Mouse (Mus musculus): ENCODE data around the gene Ergic2. TPM values are rescaled to one million over a fixed set of nuclear protein-coding genes. Genes with fewer than 3 reads are reported as not detected.

Gene Ergic2
- total and polyA plus RNA-seq, 2 experiments from 2014 or later, result 125 to 177 TPM

- no peaks in the 10 kb centered on the region for H3K4me1 ChIP-seq (ENCODE audit: insufficient read depth)
- 85% methylated on average over 1 of the region's 1 CpGs for WGBS
- no peak overlapping the region for H3K9ac ChIP-seq
Measured at GRCm38 (mm10) chr6:148239311-148239710, 27.1 kb upstream of the Ergic2 start.

GRCm38 (mm10) chr6:148237453-148237852, 25.3 kb upstream of the Ergic2 start:
- TF ChIP-seq CTCF (IDR thresholded peaks at IDR 0.05; ENCODE audit: low read depth), result no peak
- Histone ChIP-seq H3K4me1 (ENCODE audit: insufficient read depth) (no peaks in the 10 kb centered on the region), H3K4me2 (ENCODE audit: low read depth) (no peak overlapping the region), H3K36me3 (ENCODE audit: insufficient read depth) (no peaks in the 10 kb centered on the region), H3K4me3 (ENCODE audit: low read depth, low read length) (no peak overlapping the region), H3K27ac (ENCODE audit: low read depth, low read length) (no peak overlapping the region), H3K27me3 (ENCODE audit: insufficient read depth, low read length) (no peaks in the 10 kb centered on the region), H3K9ac (no peak overlapping the region), H3K9me3 (ENCODE audit: low read length) (no peaks in the 10 kb centered on the region)
- DNase-seq, result no peak
- WGBS, result 54% methylated on average over 5 of the region's 5 CpGs
- no peak for ATAC-seq

More at GRCm38 (mm10) chr6:148239311-148239710, 27.1 kb upstream of the Ergic2 start:
- DNase-seq (no peak), ATAC-seq (no peak)
- no peak overlapping the region for H3K4me3 ChIP-seq (ENCODE audit: low read depth, low read length)
- H3K36me3 ChIP-seq (ENCODE audit: insufficient read depth), result peaks cover 3% of the 10 kb centered on the region
- H3K27me3 ChIP-seq (ENCODE audit: insufficient read depth, low read length), result no peaks in the 10 kb centered on the region
- H3K9me3 ChIP-seq (ENCODE audit: low read length), result no peaks in the 10 kb centered on the region
- H3K27ac ChIP-seq (ENCODE audit: low read depth, low read length), result no peak overlapping the region
- TF ChIP-seq CTCF (IDR thresholded peaks at IDR 0.05; ENCODE audit: low read depth), result no peak
- no peak overlapping the region for H3K4me2 ChIP-seq (ENCODE audit: low read depth)

GRCm38 (mm10) chr6:148234105-148234828, 22.1 kb upstream of the Ergic2 start:
- DNase-seq, result no peak
- no peak for TF ChIP-seq CTCF (IDR thresholded peaks at IDR 0.05; ENCODE audit: low read depth)
- WGBS, result 70% methylated on average over 3 of the region's 3 CpGs
- H3K9me3 ChIP-seq (ENCODE audit: low read length), result no peaks in the 10 kb centered on the region
- H3K27me3 ChIP-seq (ENCODE audit: insufficient read depth, low read length), result no peaks in the 10 kb centered on the region
- H3K4me3 ChIP-seq (ENCODE audit: low read depth, low read length), result no peak overlapping the region
- H3K27ac ChIP-seq (ENCODE audit: low read depth, low read length), result no peak overlapping the region
- no peak for ATAC-seq
- H3K4me2 ChIP-seq (ENCODE audit: low read depth), result no peak overlapping the region
- no peaks in the 10 kb centered on the region for H3K36me3 ChIP-seq (ENCODE audit: insufficient read depth)
- no peak overlapping the region for H3K9ac ChIP-seq
- H3K4me1 ChIP-seq (ENCODE audit: insufficient read depth), result no peaks in the 10 kb centered on the region

DNA sequence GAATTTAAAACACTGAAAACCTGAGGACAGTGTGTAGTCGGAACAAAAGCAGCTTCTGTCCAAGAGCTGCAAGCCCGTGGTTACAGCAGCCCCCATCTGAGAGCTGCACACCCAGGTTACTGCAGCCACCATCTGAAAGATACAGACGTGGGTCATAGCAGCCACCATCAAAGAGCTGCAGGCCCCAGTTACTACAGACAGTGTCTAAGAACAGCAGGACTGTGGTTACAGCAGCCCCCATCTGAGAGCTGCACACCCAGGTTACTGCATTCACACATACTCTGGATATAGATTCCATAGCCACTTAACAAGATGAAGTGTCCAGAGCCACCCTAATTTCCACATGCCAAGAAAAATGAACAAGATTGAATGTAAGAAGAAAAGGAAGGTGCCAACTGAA, 15.4 kb upstream of the Ergic2 start:
- H3K4me3 ChIP-seq (ENCODE audit: low read depth, low read length), result no peak overlapping the region
- DNase-seq, result no peak
- H3K27me3 ChIP-seq (ENCODE audit: insufficient read depth, low read length), result no peaks in the 10 kb centered on the region
- H3K4me1 ChIP-seq (ENCODE audit: insufficient read depth), result no peaks in the 10 kb centered on the region
- TF ChIP-seq CTCF (IDR thresholded peaks at IDR 0.05; ENCODE audit: low read depth), result no peak
- H3K27ac ChIP-seq (ENCODE audit: low read depth, low read length), result no peak overlapping the region
- ATAC-seq, result no peak
- no peaks in the 10 kb centered on the region for H3K9me3 ChIP-seq (ENCODE audit: low read length)
- H3K9ac ChIP-seq, result no peak overlapping the region
- 56% methylated on average over 3 of the region's 3 CpGs for WGBS
- H3K4me2 ChIP-seq (ENCODE audit: low read depth), result no peak overlapping the region
- no peaks in the 10 kb centered on the region for H3K36me3 ChIP-seq (ENCODE audit: insufficient read depth)

- H3K4me1 ChIP-seq (ENCODE audit: insufficient read depth), result no peaks in the 10 kb centered on the region
- H3K4me3 ChIP-seq (ENCODE audit: low read depth, low read length), result no peak overlapping the region
- no peak overlapping the region for H3K27ac ChIP-seq (ENCODE audit: low read depth, low read length)
- H3K27me3 ChIP-seq (ENCODE audit: insufficient read depth, low read length), result no peaks in the 10 kb centered on the region
- H3K4me2 ChIP-seq (ENCODE audit: low read depth), result no peak overlapping the region
- no peaks in the 10 kb centered on the region for H3K36me3 ChIP-seq (ENCODE audit: insufficient read depth)
- DNase-seq (no peak), ATAC-seq (no peak)
- TF ChIP-seq CTCF (IDR thresholded peaks at IDR 0.05; ENCODE audit: low read depth), result no peak
- WGBS, result 63% methylated on average over 2 of the region's 2 CpGs
- H3K9me3 ChIP-seq (ENCODE audit: low read length), result no peaks in the 10 kb centered on the region
- no peak overlapping the region for H3K9ac ChIP-seq
Measured at GRCm38 (mm10) chr6:148222686-148223085, 10.5 kb upstream of the Ergic2 start.

DNA sequence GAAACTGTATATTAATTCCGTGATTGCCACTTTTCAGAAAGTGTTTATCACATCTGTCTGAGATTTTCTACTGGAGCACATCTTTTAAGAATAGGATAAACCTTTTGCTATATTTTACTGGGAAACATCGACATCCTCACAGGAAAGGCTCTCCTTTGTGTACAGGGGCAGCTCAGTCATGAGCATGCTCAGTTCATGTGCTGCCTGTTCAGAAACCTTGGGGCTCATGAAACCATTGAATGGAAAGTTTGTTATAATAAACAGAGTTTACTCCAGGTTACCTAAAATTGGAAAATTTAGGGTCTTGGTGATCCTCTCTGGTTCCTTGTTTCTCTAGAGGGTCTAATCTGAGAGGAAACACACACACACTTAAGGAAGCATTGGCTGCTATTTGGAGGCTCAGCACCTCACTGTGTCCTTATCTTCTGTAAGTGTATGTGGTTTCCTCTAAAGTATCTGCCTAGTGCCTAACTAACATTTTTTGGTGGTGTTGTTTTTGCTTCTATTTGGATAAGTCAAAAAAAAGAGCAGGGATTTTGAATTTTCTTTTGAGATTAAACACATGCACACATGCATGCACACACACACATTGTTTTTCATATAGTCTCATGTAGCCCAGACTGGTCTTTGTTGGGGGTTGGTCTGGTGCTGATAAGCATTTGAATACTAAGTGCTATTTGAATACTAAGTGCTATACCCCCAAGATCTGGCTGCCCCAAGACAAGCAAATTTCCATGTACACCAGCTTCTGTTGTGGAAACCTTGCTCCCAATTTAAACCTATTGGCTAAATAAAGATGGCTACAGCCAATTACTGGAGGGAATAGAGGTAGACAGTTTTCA, 6.3 kb upstream of the Ergic2 start:
- no peak for ATAC-seq
- Histone ChIP-seq H3K4me2 (ENCODE audit: low read depth) (no peak overlapping the region), H3K9me3 (ENCODE audit: low read length) (no peaks in the 10 kb centered on the region), H3K27ac (ENCODE audit: low read depth, low read length) (no peak overlapping the region), H3K4me3 (ENCODE audit: low read depth, low read length) (no peak overlapping the region), H3K9ac (no peak overlapping the region), H3K27me3 (ENCODE audit: insufficient read depth, low read length) (no peaks in the 10 kb centered on the region), H3K4me1 (ENCODE audit: insufficient read depth) (no peaks in the 10 kb centered on the region), H3K36me3 (ENCODE audit: insufficient read depth) (no peaks in the 10 kb centered on the region)
- DNase-seq, result no peak
- 94% methylated on average over 2 of the region's 2 CpGs for WGBS
- no peak for TF ChIP-seq CTCF (IDR thresholded peaks at IDR 0.05; ENCODE audit: low read depth)

DNA sequence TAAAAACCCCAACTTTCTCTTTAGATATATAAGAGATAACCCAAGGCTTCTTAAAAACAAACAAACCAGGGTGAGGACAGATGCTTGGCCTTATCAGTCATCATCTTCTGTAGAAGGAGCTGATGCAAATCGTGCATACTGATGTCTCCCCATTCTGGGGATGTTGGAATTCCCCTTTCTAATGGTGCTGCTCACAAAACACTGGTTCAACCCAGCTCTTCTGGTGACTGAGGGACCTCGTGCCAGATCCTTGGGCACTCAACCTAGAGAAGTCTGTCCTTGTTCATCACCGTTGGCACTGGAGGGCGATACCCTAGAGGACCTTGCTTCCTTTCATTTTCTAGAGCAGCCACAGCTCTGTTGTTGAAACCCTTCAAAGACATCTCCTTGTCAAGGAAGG, 4.6 kb upstream of the Ergic2 start:
- no peak for ATAC-seq
- H3K4me3 ChIP-seq (ENCODE audit: low read depth, low read length), result no peak overlapping the region
- H3K4me2 ChIP-seq (ENCODE audit: low read depth), result no peak overlapping the region
- peaks cover 4% of the 10 kb centered on the region; the same call in 1 of the 2 replicates for H3K4me1 ChIP-seq (ENCODE audit: insufficient read depth)
- TF ChIP-seq CTCF (IDR thresholded peaks at IDR 0.05; ENCODE audit: low read depth), result no peak
- H3K27ac ChIP-seq (ENCODE audit: low read depth, low read length), result no peak overlapping the region
- DNase-seq, result no peak
- H3K27me3 ChIP-seq (ENCODE audit: insufficient read depth, low read length), result no peaks in the 10 kb centered on the region
- H3K9me3 ChIP-seq (ENCODE audit: low read length), result no peaks in the 10 kb centered on the region
- WGBS, result 92% methylated on average over 4 of the region's 4 CpGs
- H3K9ac ChIP-seq, result no peak overlapping the region
- no peaks in the 10 kb centered on the region for H3K36me3 ChIP-seq (ENCODE audit: insufficient read depth)
